Mouse (Mus musculus) forebrain, embryonic 11.5 days (tissue): Measurements from ENCODE around the gene Sfmbt2. TPM values are rescaled to one million over a fixed set of nuclear protein-coding genes. Genes with fewer than 3 reads are reported as not detected.

Experiments used
- ATAC-seq: fragments of 200-750 bp; cut with Nextera tagmentation; replicated peaks from 2 replicates; pipeline ENCODE4 v1.8.0; 2017; ENCODE audit warnings: moderate TSS enrichment; ENCODE audit not compliant: low FRiP score
- DNase-seq: peaks from one replicate; pipeline ENCODE4 v3.0.0-alpha.2; 2017; ENCODE audit warnings: low spot score
- H3K27ac ChIP-seq: fragments of 300-500 bp; sonication (generic); 2 replicates; pipeline ENCODE4 v1.5.1; 2014; ENCODE audit warnings: low read depth, low read length
- H3K27me3 ChIP-seq: fragments of 300-500 bp; sonication (generic); 2 replicates; pipeline ENCODE4 v1.6.1; 2014; ENCODE audit warnings: mild to moderate bottlenecking, low read length, mixed read lengths; ENCODE audit not compliant: control insufficient read depth, insufficient read depth
- H3K36me3 ChIP-seq: fragments of 300-500 bp; sonication (generic); 2 replicates; pipeline ENCODE4 v1.6.1; 2014; ENCODE audit warnings: mild to moderate bottlenecking, low read length, moderate library complexity, mixed read lengths; ENCODE audit not compliant: control insufficient read depth, insufficient read depth
- H3K4me1 ChIP-seq: fragments of 300-500 bp; sonication (generic); replicated peaks from 2 replicates; pipeline ENCODE4 v1.6.1; 2014; ENCODE audit warnings: low read length, mixed read lengths; ENCODE audit not compliant: control insufficient read depth, insufficient read depth
- H3K4me2 ChIP-seq: fragments of 300-500 bp; sonication (generic); 2 replicates; pipeline ENCODE4 v1.6.1; 2014; ENCODE audit warnings: low read depth, mild to moderate bottlenecking, low read length, moderate library complexity, mixed read lengths; ENCODE audit not compliant: severe bottlenecking
- H3K4me3 ChIP-seq: fragments of 300-500 bp; sonication (generic); 2 replicates; pipeline ENCODE4 v1.5.1; 2014; ENCODE audit warnings: low read depth, low read length
- H3K9ac ChIP-seq: fragments of 300-500 bp; sonication (generic); 2 replicates; pipeline ENCODE4 v1.6.1; 2014; ENCODE audit warnings: low read length
- H3K9me3 ChIP-seq: fragments of 300-500 bp; sonication (generic); 2 replicates; pipeline ENCODE4 v1.6.1; 2016; ENCODE audit warnings: low read length, mixed read lengths; ENCODE audit not compliant: control insufficient read depth
- WGBS: fragments of 180-500 bp; shearing (Covaris S2); extraction: QIAGEN DNeasy Blood & Tissue Kit; methylation state at CpG from one replicate; pipeline ENCODE4 v1.1.7; 2014; 5-methylcytosine and 5-hydroxymethylcytosine counted together
- polyA plus RNA-seq: library from polyadenylated mRNA; unstranded; fragments of >200 nt; fragmentation: Nextera tagmentation; extraction: Ambion mirVana; gene quantifications from 2 replicates; pipeline ENCODE4 v1.2.1, GENCODE M21; 2014

Sfmbt2 gene
- polyA plus RNA-seq, 1 experiment from 2014 or later = 1.3 TPM

DNA sequence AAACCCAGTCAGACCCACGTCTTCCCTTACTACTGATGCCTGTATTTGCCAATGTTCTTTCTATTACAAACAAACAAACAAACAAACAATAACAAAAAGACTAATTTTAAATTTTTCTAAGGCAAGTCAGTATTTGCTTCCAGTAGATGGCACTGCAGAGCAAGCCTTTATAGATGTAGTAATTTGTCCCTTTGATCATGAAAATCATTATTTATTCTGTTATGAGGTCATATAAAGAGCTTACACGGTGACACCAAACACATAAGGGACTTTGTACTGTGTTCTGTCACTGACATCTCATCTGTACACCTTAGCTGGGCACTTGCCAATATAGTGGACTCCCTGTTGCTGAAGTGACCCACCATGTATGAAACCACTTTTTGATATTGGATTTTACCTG lies 4.0 kb upstream of the Sfmbt2 start:
- Histone ChIP-seq H3K27ac (no peak overlapping the region), H3K27me3 (peaks cover 36% of the 10 kb centered on the region), H3K36me3 (no peaks in the 10 kb centered on the region), H3K9ac (no peak overlapping the region), H3K4me2 (no peak overlapping the region), H3K4me1 (no peaks in the 10 kb centered on the region), H3K4me3 (no peak overlapping the region), H3K9me3 (no peaks in the 10 kb centered on the region)
- DNase-seq (no peak), ATAC-seq (no peak)
- WGBS = 33% methylated on average over 2 of the region's 2 CpGs

DNA sequence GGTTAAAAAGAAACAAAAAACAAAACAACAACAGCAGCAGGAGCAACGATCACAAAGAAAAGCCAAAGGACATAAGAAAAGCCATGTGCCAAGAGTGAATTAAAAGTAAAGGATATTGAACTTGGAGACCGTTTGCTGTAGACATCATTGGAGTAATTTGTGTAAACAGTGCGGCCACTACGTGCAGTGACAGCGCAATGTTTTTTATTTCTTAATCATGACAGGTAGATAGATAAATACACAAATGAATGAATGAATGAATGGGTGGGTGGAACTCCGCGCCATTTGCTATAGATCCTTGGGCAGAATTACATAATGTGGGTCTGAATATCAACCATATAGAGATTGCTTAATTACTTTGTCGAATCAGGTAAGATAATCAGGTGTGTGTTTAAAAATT lies 634 bp upstream of the Sfmbt2 start:
- WGBS = 2% methylated on average over 8 of the region's 8 CpGs
- DNase-seq = no peak
- H3K4me2 ChIP-seq = no peak overlapping the region

GRCm38 (mm10) chr2:10370687-10371458 lies 563 bp downstream of the Sfmbt2 start:
- peak; percentile 53 for DNase-seq
- Histone ChIP-seq H3K27ac (no peak overlapping the region), H3K9me3 (no peaks in the 10 kb centered on the region), H3K9ac (no peak overlapping the region), H3K27me3 (peaks cover 64% of the 10 kb centered on the region), H3K4me1 (peaks cover 13% of the 10 kb centered on the region; the same call in 1 of the 2 replicates), H3K4me3 (no peak overlapping the region), H3K4me2 (no peak overlapping the region), H3K36me3 (no peaks in the 10 kb centered on the region)
- WGBS = under 1% methylated on average over 26 of the region's 26 CpGs
- ATAC-seq = no peak

More for the DNA sequence above, 634 bp upstream of the Sfmbt2 start:
- peaks cover 11% of the 10 kb centered on the region; the same call in 1 of the 2 replicates for H3K4me1 ChIP-seq
- no peaks in the 10 kb centered on the region for H3K36me3 ChIP-seq
- peaks cover 53% of the 10 kb centered on the region for H3K27me3 ChIP-seq
- H3K4me3 ChIP-seq = no peak overlapping the region
- H3K9ac ChIP-seq = no peak overlapping the region
- no peaks in the 10 kb centered on the region for H3K9me3 ChIP-seq
- no peak overlapping the region for H3K27ac ChIP-seq
- no peak for ATAC-seq

DNA sequence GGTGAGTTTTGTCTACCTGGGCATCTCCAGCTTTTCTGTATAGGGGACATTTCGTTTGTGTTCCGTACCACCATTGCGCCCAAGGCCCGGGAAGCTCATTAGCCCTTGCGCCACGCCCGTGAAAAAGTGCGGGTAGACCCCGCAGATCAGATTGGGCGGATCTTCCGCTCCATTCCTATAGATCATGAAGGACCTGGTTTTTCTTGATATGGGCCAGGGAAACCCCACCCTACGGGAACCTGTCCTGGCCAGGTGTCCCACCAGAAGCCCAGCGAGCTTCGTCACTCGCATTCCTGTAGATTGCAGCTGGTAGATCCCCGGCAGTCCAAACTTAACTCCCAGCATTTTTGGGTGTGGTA lies 1.1 kb downstream of the Sfmbt2 start:
- DNase-seq = peak; percentile 50
- no peak overlapping the region for H3K9ac ChIP-seq
- no peaks in the 10 kb centered on the region for H3K36me3 ChIP-seq
- H3K27me3 ChIP-seq = peaks cover 68% of the 10 kb centered on the region
- 2% methylated on average over 16 of the region's 16 CpGs for WGBS
- no peak overlapping the region for H3K27ac ChIP-seq
- no peak overlapping the region for H3K4me2 ChIP-seq
- no peak for ATAC-seq
- H3K4me3 ChIP-seq = no peak overlapping the region
- H3K9me3 ChIP-seq = no peaks in the 10 kb centered on the region
- H3K4me1 ChIP-seq = peaks cover 13% of the 10 kb centered on the region; the same call in 1 of the 2 replicates

- 2% methylated on average over 9 of the region's 18 CpGs for WGBS
- Histone ChIP-seq H3K4me1 (peaks cover 13% of the 10 kb centered on the region; the same call in 1 of the 2 replicates), H3K36me3 (no peaks in the 10 kb centered on the region), H3K9ac (no peak overlapping the region), H3K4me2 (peak overlapping the region; percentile 89), H3K27me3 (peaks cover 67% of the 10 kb centered on the region), H3K27ac (no peak overlapping the region), H3K9me3 (no peaks in the 10 kb centered on the region), H3K4me3 (peak overlapping the region; percentile 50)
- DNase-seq (peak; percentile 57), ATAC-seq (0 out of 2 replicates have a peak, but pooled peaks have one; percentile 4)
These were observed 1.6 kb downstream of the Sfmbt2 start for GRCm38 (mm10) chr2:10371899-10372298.

DNA sequence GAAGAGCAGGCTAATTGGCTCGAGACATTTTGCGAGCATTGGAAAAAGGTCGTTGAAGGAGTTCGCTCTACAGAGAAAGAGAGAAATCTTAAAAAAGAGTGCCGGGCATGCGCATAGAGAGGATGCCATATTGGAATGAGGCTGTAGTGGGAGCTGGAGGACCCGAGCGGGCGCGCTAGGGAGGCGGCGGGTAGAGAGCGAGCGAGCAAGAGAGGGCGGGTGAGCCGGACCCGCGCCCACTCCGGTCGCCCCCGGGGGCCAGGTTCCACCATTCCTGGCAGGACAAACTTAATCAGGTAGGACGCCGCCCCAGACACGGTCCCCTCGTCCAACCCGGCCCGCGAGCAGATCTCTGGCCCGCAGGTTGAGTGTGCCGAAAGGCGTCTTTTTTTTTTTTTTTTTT lies 2.0 kb downstream of the Sfmbt2 start:
- H3K27ac ChIP-seq = no peak overlapping the region
- peaks cover 63% of the 10 kb centered on the region for H3K27me3 ChIP-seq
- DNase-seq (peak; percentile 86), ATAC-seq (peak; percentile 85)
- H3K9ac ChIP-seq = peak overlapping the region; percentile 55
- peak overlapping the region; percentile 89 for H3K4me2 ChIP-seq
- WGBS = 0% methylated on average over 30 of the region's 31 CpGs
- H3K4me1 ChIP-seq = peaks cover 13% of the 10 kb centered on the region; the same call in 1 of the 2 replicates
- H3K4me3 ChIP-seq = peak overlapping the region; percentile 50
- no peaks in the 10 kb centered on the region for H3K9me3 ChIP-seq
- H3K36me3 ChIP-seq = no peaks in the 10 kb centered on the region

DNA sequence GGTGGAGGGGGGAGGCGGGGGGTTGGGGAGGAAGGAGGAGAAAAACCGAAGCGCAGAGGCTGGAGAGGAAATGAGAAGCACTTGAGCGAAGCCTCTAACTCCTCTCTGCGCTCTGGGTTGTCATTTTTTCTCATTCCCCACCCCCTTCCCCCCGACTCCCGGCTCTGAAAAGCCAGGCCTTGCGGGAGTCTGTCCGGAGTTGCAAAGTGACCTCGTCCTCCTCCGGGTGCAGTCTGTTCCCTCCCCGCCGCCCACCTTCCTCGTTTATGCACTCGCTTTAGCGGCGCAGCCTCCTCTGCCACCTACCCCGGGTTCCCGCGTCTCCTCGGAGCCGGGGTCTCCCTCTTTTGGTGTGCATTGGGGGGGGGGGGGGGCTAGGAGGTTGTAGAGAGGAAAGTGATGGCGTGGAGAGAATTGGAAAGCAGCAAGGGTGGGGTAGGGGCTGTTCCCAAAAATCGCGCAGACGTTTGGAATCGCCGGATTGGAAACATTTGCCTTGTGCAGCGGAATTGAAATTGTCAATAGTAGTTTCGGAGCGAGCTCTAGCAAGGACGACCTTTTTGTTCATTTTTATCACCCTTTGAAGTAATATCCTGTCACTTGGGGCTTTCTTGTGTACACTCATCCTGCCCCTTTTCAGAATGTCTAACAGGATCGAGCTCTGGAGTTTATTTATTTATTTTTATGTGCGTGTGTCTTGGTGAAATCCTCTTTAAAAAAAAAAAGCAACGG lies 2.6 kb downstream of the Sfmbt2 start:
- Histone ChIP-seq H3K4me3 (peak overlapping the region; percentile 50), H3K27ac (no peak overlapping the region), H3K4me1 (peaks cover 13% of the 10 kb centered on the region; the same call in 1 of the 2 replicates), H3K9ac (peak overlapping the region; percentile 55), H3K36me3 (no peaks in the 10 kb centered on the region), H3K4me2 (peak overlapping the region; percentile 89), H3K27me3 (peaks cover 60% of the 10 kb centered on the region), H3K9me3 (no peaks in the 10 kb centered on the region)
- ATAC-seq (peak; percentile 47), DNase-seq (peak; percentile 75)
- under 1% methylated on average over 34 of the region's 35 CpGs for WGBS

DNA sequence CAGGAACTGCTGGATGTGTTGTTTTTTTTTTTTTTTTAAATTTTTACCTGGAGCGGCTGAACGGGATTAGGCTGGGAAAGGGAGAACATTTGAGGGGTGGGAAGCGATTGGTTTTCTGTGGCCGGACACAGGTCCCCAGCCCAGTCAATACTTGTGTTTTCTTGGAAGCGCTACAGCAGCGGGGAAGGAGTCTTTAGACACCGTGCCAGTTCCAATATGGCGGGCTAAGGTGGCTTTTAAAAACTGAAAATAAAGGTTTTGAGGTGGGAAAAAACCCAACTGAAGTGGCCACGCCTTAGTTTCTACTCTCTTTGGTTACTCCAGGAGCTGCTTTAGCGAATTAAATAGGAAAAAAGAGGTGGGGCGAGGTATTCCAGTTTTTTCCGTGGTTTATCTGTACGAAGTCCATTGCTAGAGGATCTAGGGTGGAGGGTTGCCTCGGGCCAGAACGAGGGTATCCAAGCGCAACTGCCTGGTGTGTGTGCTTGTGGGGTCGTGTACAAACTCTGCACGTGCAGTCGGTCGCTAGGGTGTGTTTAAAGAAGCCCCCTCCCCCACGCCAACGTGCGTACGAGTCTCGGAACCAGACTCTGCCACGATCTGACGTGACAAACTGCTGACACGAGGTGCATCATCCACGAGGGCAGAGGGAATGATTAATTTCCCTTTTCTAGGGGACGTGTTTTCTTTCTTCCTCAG lies 3.3 kb downstream of the Sfmbt2 start:
- ATAC-seq (no peak), DNase-seq (peak; percentile 67)
- Histone ChIP-seq H3K4me3 (peak overlapping the region; percentile 50), H3K27ac (no peak overlapping the region), H3K4me2 (peak overlapping the region; percentile 89), H3K9ac (peak overlapping the region; percentile 16; the same call in 1 of the 2 replicates), H3K36me3 (no peaks in the 10 kb centered on the region), H3K27me3 (peaks cover 53% of the 10 kb centered on the region), H3K9me3 (no peaks in the 10 kb centered on the region), H3K4me1 (peaks cover 13% of the 10 kb centered on the region; the same call in 1 of the 2 replicates)
- under 1% methylated on average over 30 of the region's 30 CpGs for WGBS
